Mouse (Mus musculus) forebrain, embryonic 10.5 days (tissue): ENCODE measurements around the gene Itpkb. TPM values are rescaled to one million over a fixed set of nuclear protein-coding genes. Genes with fewer than 3 reads are reported as not detected.

Source experiments
- DNase-seq: peaks from one replicate; pipeline ENCODE4 v3.0.0-alpha.2; 2017; ENCODE audit warnings: low spot score; ENCODE audit errors: extremely low spot score
- H3K27ac ChIP-seq: fragments of 300-500 bp; sonication (generic); 2 replicates; pipeline ENCODE4 v1.5.1; 2016; ENCODE audit warnings: mild to moderate bottlenecking
- H3K27me3 ChIP-seq: fragments of 300-500 bp; sonication (generic); 2 replicates; pipeline ENCODE4 v1.6.1; 2016; ENCODE audit warnings: mild to moderate bottlenecking; ENCODE audit not compliant: poor library complexity, severe bottlenecking
- H3K36me3 ChIP-seq: fragments of 300-500 bp; sonication (generic); replicated peaks from 2 replicates; pipeline ENCODE4 v1.6.1; 2016; ENCODE audit warnings: mild to moderate bottlenecking, moderate library complexity
- H3K4me1 ChIP-seq: fragments of 300-500 bp; sonication (generic); 2 replicates; pipeline ENCODE4 v1.6.1; 2016
- H3K4me3 ChIP-seq: fragments of 300-500 bp; sonication (generic); 2 replicates; pipeline ENCODE4 v1.5.1; 2016; ENCODE audit warnings: mild to moderate bottlenecking, moderate library complexity
- H3K9me3 ChIP-seq: fragments of 300-500 bp; sonication (generic); 2 replicates; pipeline ENCODE4 v1.6.1; 2016; ENCODE audit warnings: mild to moderate bottlenecking, moderate library complexity
- WGBS: fragments of 180-500 bp; shearing (Covaris S2); methylation state at CpG from one replicate; pipeline ENCODE4 v1.1.7; 2016; 5-methylcytosine and 5-hydroxymethylcytosine counted together
- polyA plus RNA-seq: library from polyadenylated mRNA; unstranded; fragments of >200 nt; fragmentation: Nextera tagmentation; extraction: Ambion mirVana; gene quantifications from 2 replicates; pipeline ENCODE4 v1.2.1, GENCODE M21; 2016

Gene Itpkb
- polyA plus RNA-seq, 1 experiment from 2014 or later = 2.5 TPM

- Histone ChIP-seq H3K4me3 (no peak overlapping the region), H3K4me1 (peaks cover 53% of the 10 kb centered on the region), H3K27me3 (peaks cover 55% of the 10 kb centered on the region), H3K36me3 (peaks cover 6% of the 10 kb centered on the region; the same call in 1 of the 2 replicates), H3K27ac (no peak overlapping the region), H3K9me3 (no peaks in the 10 kb centered on the region)
- 93% methylated on average over 6 of the region's 6 CpGs for WGBS
- DNase-seq = no peak
These were observed 4.3 kb downstream of the Itpkb start for GRCm38 (mm10) chr1:180334541-180334940.

GRCm38 (mm10) chr1:180335513-180336375 lies 5.5 kb downstream of the Itpkb start:
- H3K36me3 ChIP-seq = peaks cover 6% of the 10 kb centered on the region; the same call in 1 of the 2 replicates
- WGBS = 84% methylated on average over 12 of the region's 12 CpGs
- peaks cover 50% of the 10 kb centered on the region for H3K27me3 ChIP-seq
- H3K27ac ChIP-seq = no peak overlapping the region
- no peaks in the 10 kb centered on the region for H3K9me3 ChIP-seq
- H3K4me3 ChIP-seq = no peak overlapping the region
- peaks cover 42% of the 10 kb centered on the region for H3K4me1 ChIP-seq
- no peak for DNase-seq

- H3K36me3 ChIP-seq = peaks cover 6% of the 10 kb centered on the region; the same call in 1 of the 2 replicates
- 89% methylated on average over 8 of the region's 8 CpGs for WGBS
- no peak overlapping the region for H3K27ac ChIP-seq
- H3K4me3 ChIP-seq = no peak overlapping the region
- H3K9me3 ChIP-seq = no peaks in the 10 kb centered on the region
- DNase-seq = no peak
- peaks cover 21% of the 10 kb centered on the region for H3K4me1 ChIP-seq
- peaks cover 24% of the 10 kb centered on the region for H3K27me3 ChIP-seq
These were observed 8.1 kb downstream of the Itpkb start for GRCm38 (mm10) chr1:180338358-180338757.

- no peak overlapping the region for H3K4me3 ChIP-seq
- no peak overlapping the region for H3K27ac ChIP-seq
- no peak for DNase-seq
- no peaks in the 10 kb centered on the region for H3K9me3 ChIP-seq
- peaks cover 21% of the 10 kb centered on the region for H3K4me1 ChIP-seq
- H3K36me3 ChIP-seq = 0 out of 2 replicates have a peak, but pooled peaks cover under 1% of the 10 kb centered on the region
- 93% methylated on average over 5 of the region's 5 CpGs for WGBS
- peaks cover 16% of the 10 kb centered on the region for H3K27me3 ChIP-seq
These were observed 8.9 kb downstream of the Itpkb start for GRCm38 (mm10) chr1:180339143-180339542.

- 84% methylated on average over 7 of the region's 7 CpGs for WGBS
- Histone ChIP-seq H3K27ac (no peak overlapping the region), H3K4me1 (peaks cover 32% of the 10 kb centered on the region), H3K9me3 (no peaks in the 10 kb centered on the region), H3K4me3 (no peak overlapping the region), H3K27me3 (no peaks in the 10 kb centered on the region), H3K36me3 (no peaks in the 10 kb centered on the region)
- DNase-seq = no peak
These were observed 12.7 kb downstream of the Itpkb start for GRCm38 (mm10) chr1:180342944-180343343.

- no peak overlapping the region for H3K4me3 ChIP-seq
- peaks cover 35% of the 10 kb centered on the region for H3K4me1 ChIP-seq
- no peaks in the 10 kb centered on the region for H3K9me3 ChIP-seq
These were observed 13.3 kb downstream of the Itpkb start for GRCm38 (mm10) chr1:180343434-180344210.

GRCm38 (mm10) chr1:180345098-180345497 lies 14.8 kb downstream of the Itpkb start:
- no peak overlapping the region for H3K27ac ChIP-seq
- no peaks in the 10 kb centered on the region for H3K36me3 ChIP-seq
- no peak overlapping the region for H3K4me3 ChIP-seq
- H3K9me3 ChIP-seq = no peaks in the 10 kb centered on the region
- peaks cover 35% of the 10 kb centered on the region for H3K4me1 ChIP-seq
- H3K27me3 ChIP-seq = no peaks in the 10 kb centered on the region
- WGBS = 92% methylated on average over 5 of the region's 5 CpGs
- DNase-seq = no peak

More at GRCm38 (mm10) chr1:180343434-180344210, 13.3 kb downstream of the Itpkb start:
- DNase-seq = no peak
- WGBS = 45% methylated on average over 8 of the region's 8 CpGs
- Histone ChIP-seq H3K27ac (no peak overlapping the region), H3K36me3 (no peaks in the 10 kb centered on the region), H3K27me3 (no peaks in the 10 kb centered on the region)

GRCm38 (mm10) chr1:180347059-180347458 lies 16.8 kb downstream of the Itpkb start:
- WGBS = 74% methylated on average over 4 of the region's 4 CpGs
- Histone ChIP-seq H3K36me3 (no peaks in the 10 kb centered on the region), H3K27me3 (no peaks in the 10 kb centered on the region), H3K27ac (no peak overlapping the region), H3K9me3 (no peaks in the 10 kb centered on the region), H3K4me3 (no peak overlapping the region), H3K4me1 (peaks cover 50% of the 10 kb centered on the region)
- no peak for DNase-seq

GRCm38 (mm10) chr1:180347907-180348306 lies 17.6 kb downstream of the Itpkb start:
- no peak overlapping the region for H3K27ac ChIP-seq
- DNase-seq = no peak
- H3K4me3 ChIP-seq = no peak overlapping the region
- no peaks in the 10 kb centered on the region for H3K27me3 ChIP-seq
- H3K9me3 ChIP-seq = no peaks in the 10 kb centered on the region
- 87% methylated on average over 6 of the region's 6 CpGs for WGBS
- no peaks in the 10 kb centered on the region for H3K36me3 ChIP-seq
- H3K4me1 ChIP-seq = peaks cover 50% of the 10 kb centered on the region

GRCm38 (mm10) chr1:180349090-180349489 lies 18.8 kb downstream of the Itpkb start:
- Histone ChIP-seq H3K36me3 (no peaks in the 10 kb centered on the region), H3K4me1 (peaks cover 43% of the 10 kb centered on the region), H3K27ac (no peak overlapping the region)

GRCm38 (mm10) chr1:180352258-180352657 lies 22.0 kb downstream of the Itpkb start:
- H3K4me3 ChIP-seq = no peak overlapping the region
- no peaks in the 10 kb centered on the region for H3K36me3 ChIP-seq
- H3K27me3 ChIP-seq = no peaks in the 10 kb centered on the region
- DNase-seq = no peak
- no peak overlapping the region for H3K27ac ChIP-seq
- WGBS = 81% methylated on average over 3 of the region's 3 CpGs
- no peaks in the 10 kb centered on the region for H3K9me3 ChIP-seq
- H3K4me1 ChIP-seq = peaks cover 41% of the 10 kb centered on the region

More at GRCm38 (mm10) chr1:180349090-180349489, 18.8 kb downstream of the Itpkb start:
- Histone ChIP-seq H3K4me3 (no peak overlapping the region), H3K9me3 (no peaks in the 10 kb centered on the region), H3K27me3 (no peaks in the 10 kb centered on the region)
- no peak for DNase-seq

GRCm38 (mm10) chr1:180354129-180354528 lies 23.8 kb downstream of the Itpkb start:
- Histone ChIP-seq H3K9me3 (no peaks in the 10 kb centered on the region), H3K4me1 (peaks cover 34% of the 10 kb centered on the region), H3K27ac (no peak overlapping the region), H3K4me3 (no peak overlapping the region), H3K27me3 (no peaks in the 10 kb centered on the region), H3K36me3 (no peaks in the 10 kb centered on the region)
- DNase-seq = no peak
- 74% methylated on average over 4 of the region's 4 CpGs for WGBS
